Mouse (Mus musculus) small intestine, adult 2 months (tissue): ENCODE results near the gene Mafb.

Experiments
- CTCF ChIP-seq: fragments of 200-500 bp; IDR thresholded peaks from 2 replicates; pipeline ENCODE4 v1.5.1; 2012; ENCODE audit warnings: low read depth, mild to moderate bottlenecking, control low read depth, inconsistent platforms, low read length, moderate library complexity, mixed read lengths; ENCODE audit not compliant: insufficient replicate concordance, insufficient read length; ENCODE audit errors: extremely low read depth
- POLR2A ChIP-seq: fragments of 200-500 bp; IDR thresholded peaks from 2 replicates; pipeline ENCODE4 v1.6.1; 2012; ENCODE audit warnings: low read depth, mild to moderate bottlenecking, control low read depth, inconsistent platforms, low read length, moderate library complexity

DNA sequence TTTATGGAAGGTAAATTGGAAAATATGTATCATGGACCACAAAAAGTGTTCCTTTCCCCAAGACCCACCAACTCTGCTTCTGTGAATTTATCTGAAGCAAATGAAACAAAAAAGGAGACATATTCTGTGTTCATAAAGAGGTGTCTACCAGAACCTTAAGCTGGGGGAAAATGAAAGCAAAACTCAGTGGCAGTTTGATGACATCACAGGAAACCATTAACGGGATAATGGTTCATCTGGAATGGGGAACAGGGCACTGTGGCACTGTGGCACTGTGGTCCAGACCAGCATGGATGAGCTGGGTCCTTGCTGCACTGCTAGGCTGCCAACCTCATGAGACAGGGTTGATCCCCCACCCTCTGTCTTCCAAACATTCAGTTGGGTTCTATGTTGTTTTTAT lies 31.8 kb downstream of the Mafb start:
- TF ChIP-seq CTCF, result no peak
- TF ChIP-seq POLR2A, result no peak
